Mouse (Mus musculus) erythroid progenitor cell, adult 5-6 weeks (primary cell): Measurements from ENCODE around the gene Rimbp2. TPM values are rescaled to one million over a fixed set of nuclear protein-coding genes. Genes with fewer than 3 reads are reported as not detected.

Source experiments
- ATAC-seq: replicated peaks from 2 replicates; pipeline ENCODE4 v1.8.0; 2016; ENCODE audit warnings: moderate number of reproducible peaks, mild to moderate bottlenecking, moderate TSS enrichment, inconsistent platforms; ENCODE audit not compliant: poor library complexity, low FRiP score, severe bottlenecking
- total RNA-seq, 2 experiments: library from RNA; stranded (forward) in 1 of 2; stranded (reverse) in 1 of 2; fragments of 150-400 nt in 1 of 2; fragments of 186-747, 209-891 nt in 1 of 2; gene quantifications; 2 replicates each; pipeline versions ENCODE4 v1.2.3 to v1.2.4; 2015 to 2017; ENCODE audit warnings: low replicate concordance in 2 of 2

Rimbp2 gene
- total RNA-seq, 2 experiments from 2014 or later, result 1.3 TPM; not detected in 1

- no peak for ATAC-seq
Observed at GRCm38 (mm10) chr5:128860907-128861306, 92.4 kb downstream of the Rimbp2 start.

- no peak for ATAC-seq
Observed at GRCm38 (mm10) chr5:128852791-128853190, 100.5 kb downstream of the Rimbp2 start.

GRCm38 (mm10) chr5:128847806-128848205 lies 105.5 kb downstream of the Rimbp2 start:
- no peak for ATAC-seq

GRCm38 (mm10) chr5:128846433-128847040 lies 106.7 kb downstream of the Rimbp2 start:
- no peak for ATAC-seq

DNA sequence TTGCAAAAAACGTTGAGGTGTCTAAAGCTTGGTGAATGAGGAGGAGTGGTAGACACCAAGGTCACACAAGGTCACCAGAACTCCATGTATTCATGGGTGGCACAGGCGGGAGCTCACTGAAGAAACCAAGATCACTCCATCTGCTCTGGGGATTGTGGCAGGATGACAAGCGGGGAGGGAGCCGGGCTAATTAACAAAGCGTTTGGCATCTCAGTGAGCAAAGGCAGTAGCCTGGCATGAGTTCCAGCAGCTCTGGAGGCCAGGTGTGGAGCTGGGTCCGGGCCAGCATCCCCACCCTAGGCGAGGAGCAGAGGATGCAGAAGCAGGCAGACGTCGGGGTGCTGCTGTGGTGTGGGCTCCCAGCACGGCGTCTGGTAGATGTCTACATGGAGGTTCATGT lies 108.3 kb downstream of the Rimbp2 start:
- ATAC-seq, result no peak

DNA sequence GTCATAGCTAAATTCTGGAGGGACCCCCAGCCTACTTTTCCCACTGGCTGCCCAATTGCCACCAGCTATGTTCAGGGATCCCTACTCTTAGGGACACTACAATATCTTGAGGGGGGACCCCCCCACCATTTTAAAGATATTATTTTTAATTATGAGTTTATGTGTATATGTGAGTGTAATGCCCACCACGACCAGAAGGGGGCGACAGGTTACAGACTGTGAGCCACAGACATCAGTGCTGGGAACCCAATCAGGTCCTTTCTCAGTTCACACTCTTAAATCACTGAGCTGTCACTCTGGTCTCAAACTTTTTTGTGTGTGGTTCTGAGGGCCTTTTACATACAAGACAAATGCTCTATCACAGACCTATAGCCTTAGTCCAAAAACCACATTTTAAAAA lies 109.3 kb downstream of the Rimbp2 start:
- ATAC-seq, result no peak

- ATAC-seq, result no peak
Observed at GRCm38 (mm10) chr5:128841541-128841940, 111.7 kb downstream of the Rimbp2 start.

- no peak for ATAC-seq
Observed at GRCm38 (mm10) chr5:128837045-128837444, 116.2 kb downstream of the Rimbp2 start.

GRCm38 (mm10) chr5:128834126-128834525 lies 119.2 kb downstream of the Rimbp2 start:
- ATAC-seq, result no peak

- no peak for ATAC-seq
Observed at GRCm38 (mm10) chr5:128822843-128823242, 130.4 kb downstream of the Rimbp2 start.

DNA sequence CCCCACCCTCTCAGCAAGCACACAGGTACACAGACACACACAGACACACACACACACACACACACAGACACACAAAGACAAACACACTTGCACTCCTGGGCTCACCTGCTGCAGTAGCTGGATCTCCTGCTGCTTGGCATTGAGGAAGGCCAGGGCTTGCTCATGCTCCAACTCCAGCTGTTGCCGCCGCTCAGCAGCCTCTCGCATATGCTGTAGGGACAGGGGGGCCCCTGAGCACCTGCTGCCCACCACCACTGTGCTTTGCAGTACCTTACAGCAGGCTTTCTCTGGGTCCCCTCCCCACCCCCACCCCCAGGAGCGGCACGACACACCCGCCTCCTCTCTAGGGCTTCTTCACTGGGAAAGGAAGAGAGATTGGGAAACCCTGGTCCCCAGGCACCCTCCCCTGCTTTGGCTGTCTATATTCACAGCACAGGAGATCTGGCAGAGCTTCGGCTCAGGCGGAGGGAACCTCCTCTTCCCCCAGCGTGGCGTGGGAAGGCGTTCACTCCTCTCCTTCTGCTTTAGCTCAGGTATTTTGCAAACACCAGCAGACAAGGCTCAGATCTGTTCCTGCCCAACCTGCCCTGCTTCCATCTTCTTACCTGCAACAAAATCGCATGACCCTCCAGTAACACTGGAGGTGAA lies 133.5 kb downstream of the Rimbp2 start:
- no peak for ATAC-seq

DNA sequence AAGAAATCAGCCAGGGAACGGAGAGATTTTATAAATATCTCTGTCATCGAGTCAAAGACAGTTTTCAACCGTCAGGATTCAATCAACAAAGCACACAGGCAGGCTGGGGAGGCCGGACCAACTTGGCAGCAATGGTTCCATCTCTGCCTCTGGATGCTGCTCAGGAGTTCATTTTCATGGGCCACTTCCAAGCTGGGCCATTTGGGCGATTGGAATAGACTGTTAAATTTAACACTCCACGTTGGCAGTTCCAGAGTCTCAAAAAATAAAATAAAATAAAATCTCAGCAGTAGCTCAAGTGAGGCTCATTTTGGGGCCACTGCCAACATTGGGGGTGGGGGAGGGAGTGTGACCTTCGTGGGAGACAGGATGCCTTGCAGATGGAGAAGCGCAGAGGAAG lies 137.7 kb downstream of the Rimbp2 start:
- no peak for ATAC-seq

- ATAC-seq, result no peak
Observed at GRCm38 (mm10) chr5:128815078-128815477, 138.2 kb downstream of the Rimbp2 start.

DNA sequence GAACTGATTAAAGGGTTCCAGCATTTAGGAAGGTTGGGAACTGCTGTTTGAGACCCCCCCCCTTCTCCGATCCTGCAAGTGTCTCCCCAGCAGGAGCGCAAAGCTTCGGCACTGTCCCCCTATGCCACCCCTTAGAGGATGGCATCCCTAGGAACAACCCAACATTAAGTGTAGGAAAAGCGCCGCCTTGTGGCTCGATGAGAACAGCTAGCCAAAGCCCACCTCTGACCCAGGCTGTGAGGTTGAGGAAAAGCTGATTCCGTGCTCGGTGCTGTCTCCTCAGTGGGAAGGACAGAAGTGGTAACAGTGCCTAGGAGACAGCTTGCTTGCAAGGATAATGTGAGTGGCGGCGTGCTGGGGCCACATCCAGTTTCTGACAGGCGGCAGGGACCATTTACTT lies 140.2 kb downstream of the Rimbp2 start:
- ATAC-seq, result no peak

DNA sequence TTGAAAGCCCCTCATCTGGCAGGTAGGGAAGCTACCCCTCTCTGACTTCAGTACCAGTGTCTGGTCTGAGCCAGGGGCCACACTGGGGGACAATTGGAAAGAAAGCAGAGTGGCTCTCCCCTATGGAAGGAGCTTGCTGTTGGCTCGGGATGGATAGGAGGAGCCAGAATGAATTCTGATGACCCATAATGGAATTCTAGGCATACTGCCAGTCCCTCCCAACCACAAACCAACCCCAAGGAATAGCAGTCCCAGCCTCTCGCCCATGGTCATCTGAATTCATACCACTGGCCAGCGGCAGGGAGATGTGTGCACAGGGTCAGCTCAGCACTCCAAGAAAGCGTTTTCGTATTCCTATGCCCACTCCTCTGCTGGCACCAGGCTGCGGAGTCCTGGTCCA lies 141.9 kb downstream of the Rimbp2 start:
- ATAC-seq, result no peak

GRCm38 (mm10) chr5:128810006-128810405 lies 143.3 kb downstream of the Rimbp2 start:
- ATAC-seq, result no peak

GRCm38 (mm10) chr5:128809406-128809805 lies 143.9 kb downstream of the Rimbp2 start:
- ATAC-seq, result no peak

DNA sequence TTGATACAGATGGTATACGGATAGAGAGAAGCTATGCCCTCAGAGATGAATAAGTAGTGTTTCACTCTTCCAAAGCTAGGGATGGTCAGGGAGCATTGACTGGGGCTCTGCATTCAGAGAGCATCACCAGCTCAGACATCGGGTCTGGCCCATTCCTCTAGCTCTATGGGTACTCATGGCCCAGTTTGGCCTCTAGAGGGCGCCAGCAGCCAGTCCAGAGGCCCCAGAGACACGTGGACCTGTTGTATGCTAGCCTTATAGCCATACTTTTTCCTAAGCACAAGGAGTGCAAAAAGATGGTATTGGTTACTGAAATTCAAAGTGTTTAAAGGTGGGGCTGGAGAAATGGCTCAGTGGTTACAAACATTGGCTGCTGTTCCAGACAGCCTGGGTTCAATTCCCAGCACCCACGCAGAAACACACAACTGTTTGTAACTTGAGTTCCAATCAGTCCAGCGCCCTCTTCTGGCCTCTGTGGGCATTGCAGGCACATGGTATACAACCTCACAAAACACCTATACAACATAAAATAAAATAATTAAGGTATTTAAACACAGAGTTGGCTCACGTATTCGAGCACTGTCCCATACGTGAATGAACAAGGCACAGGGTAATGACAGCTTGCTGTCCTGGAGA lies 144.6 kb downstream of the Rimbp2 start:
- ATAC-seq, result no peak

DNA sequence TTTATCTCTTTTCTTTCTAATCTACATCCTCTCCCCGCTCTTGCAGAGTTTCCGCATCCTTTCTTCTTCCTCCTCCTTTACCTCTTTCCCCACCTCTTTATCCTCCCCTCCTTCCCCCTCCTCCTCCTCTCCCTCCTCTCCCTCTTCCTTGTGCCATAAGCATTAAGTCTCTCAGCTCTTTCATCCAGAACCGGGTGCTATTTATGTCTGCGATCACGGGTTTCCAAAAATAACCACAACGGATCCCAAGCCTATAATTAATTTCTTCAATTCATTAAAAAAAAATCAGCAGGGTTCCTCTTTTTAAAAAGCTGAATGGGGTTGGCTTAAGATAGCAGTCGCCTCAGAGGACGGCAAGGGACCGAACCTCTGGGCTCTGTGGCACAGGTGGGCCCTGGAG lies 145.9 kb downstream of the Rimbp2 start:
- no peak for ATAC-seq

DNA sequence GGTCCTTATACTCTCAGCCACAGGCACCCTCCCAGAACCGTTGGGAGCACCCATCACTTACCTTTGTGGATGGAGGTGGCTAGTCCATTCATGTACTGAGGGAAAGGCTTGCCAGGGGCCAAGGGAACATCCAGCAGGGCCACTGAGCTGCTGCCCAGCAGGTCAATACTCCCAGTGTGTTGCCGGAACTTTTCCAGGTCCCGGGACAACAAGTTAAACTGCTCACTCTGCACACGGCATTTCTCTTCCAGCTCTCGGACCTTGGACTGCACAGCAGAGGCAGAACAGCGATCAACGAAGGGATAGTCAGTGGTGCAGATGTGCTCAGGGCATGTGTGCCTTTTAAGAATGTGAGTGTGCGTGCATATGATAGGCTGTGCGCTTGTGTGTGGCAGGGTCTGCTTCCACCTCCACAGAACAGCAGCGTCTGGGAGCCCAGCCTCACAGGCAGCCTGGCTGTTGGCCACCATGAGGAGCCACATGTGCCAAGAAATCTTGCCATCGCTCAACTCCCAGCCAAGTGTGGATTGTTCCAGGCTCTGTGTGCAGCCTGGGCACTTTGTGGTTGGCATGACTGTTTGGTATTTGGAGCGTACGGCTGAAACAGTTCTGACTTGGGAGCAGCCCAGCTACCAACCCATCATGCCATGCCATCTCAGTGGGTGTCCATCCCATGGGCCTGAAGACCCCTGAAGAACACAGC lies 146.8 kb downstream of the Rimbp2 start:
- no peak for ATAC-seq

DNA sequence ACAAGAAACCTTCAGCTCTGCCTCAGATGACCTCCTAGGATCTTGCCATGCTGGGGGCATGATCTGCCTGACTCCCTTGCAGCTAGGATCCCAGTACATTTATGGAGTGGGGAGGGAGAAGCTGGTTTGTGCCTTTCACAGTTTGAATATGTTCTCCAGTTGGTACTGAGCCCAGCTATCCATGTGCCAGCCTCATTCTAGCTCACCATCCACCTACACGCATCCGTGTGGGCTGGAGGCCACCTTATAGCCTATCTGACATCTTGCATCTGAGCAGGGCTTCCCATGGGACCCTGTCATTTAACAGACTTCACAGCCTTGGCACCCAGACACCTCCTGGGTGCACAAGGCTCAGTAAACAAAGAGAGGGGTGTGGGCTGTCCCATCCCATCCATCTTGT lies 148.2 kb downstream of the Rimbp2 start:
- no peak for ATAC-seq
